Comparison of ENCODE assay signal across 14 mouse cellular contexts in genomic region chr12:36793799-36794198, GRCm38 (mm10).
DNase-seq lines count a peak whose midpoint lies in the region; ATAC-seq and TF ChIP-seq lines count a peak whose summit lies in the region.
"Had no signal": no experiment of that assay in that cellular context is flagged by ENCODE, and none has a peak within 500 bp of the region (broad histone marks: within the 10 kb centered on the region; RNA-seq: fewer than 3 reads in every experiment).

No protein-coding gene starts in this region.

- no peak for TF ChIP-seq POLR2A in brain, embryonic 14.5 days (IDR thresholded peaks at IDR 0.05; ENCODE audit: borderline replicate concordance, extremely low read depth, insufficient read depth, insufficient read length, poor library complexity, severe bottlenecking)
- no peak for TF ChIP-seq POLR2A in heart, adult 2 months (IDR thresholded peaks at IDR 0.05; ENCODE audit: insufficient read depth, low read depth, low read length)

- H3K4me1 ChIP-seq in neural tube, embryonic 12.5 days: no peaks in the 10 kb centered on the region
- H3K4me1 ChIP-seq in heart, adult 2 months (ENCODE audit: control insufficient read depth, insufficient read depth, low read length): peaks cover 2% of the 10 kb centered on the region
- H3K4me1 ChIP-seq: lung, embryonic 15.5 days had no signal

- H3K4me3 ChIP-seq in neural tube, embryonic 12.5 days: no peak overlapping the region
- H3K4me3 ChIP-seq in heart, adult 2 months: no peak overlapping the region
- H3K4me3 ChIP-seq: lung, embryonic 15.5 days had no signal

- H3K9me3 ChIP-seq in neural tube, embryonic 12.5 days: no peaks in the 10 kb centered on the region
- H3K9me3 ChIP-seq: G1E; lung, embryonic 15.5 days had no signal

- intact Hi-C loops in heart, adult 2 months (cut with DNase I): no loop called here

- peak; percentile 93 for ATAC-seq in neural tube, embryonic 12.5 days (ENCODE audit: low FRiP score, low read depth)
- ATAC-seq: inflammation-experienced regulatory T-cells, adult 6 months had no signal

- 3% methylated on average over 2 of the region's 2 CpGs for WGBS in neural tube, embryonic 12.5 days
- WGBS in heart, adult 2 months: 86% methylated on average over 2 of the region's 2 CpGs

- no peak for TF ChIP-seq CTCF in brain, embryonic 14.5 days (IDR thresholded peaks at IDR 0.05; ENCODE audit: borderline replicate concordance, extremely low read depth, insufficient read depth, insufficient read length)
- no peak for TF ChIP-seq CTCF in heart, adult 2 months (IDR thresholded peaks at IDR 0.05)

- no peaks in the 10 kb centered on the region for H3K36me3 ChIP-seq in neural tube, embryonic 12.5 days
- H3K36me3 ChIP-seq in heart, adult 2 months (ENCODE audit: control insufficient read depth, insufficient read depth, low read length): no peaks in the 10 kb centered on the region
- H3K36me3 ChIP-seq: G1E; lung, embryonic 15.5 days had no signal

- H3K4me2 ChIP-seq in neural tube, embryonic 12.5 days (replicated peaks): no peak overlapping the region
- H3K4me2 ChIP-seq: lung, embryonic 15.5 days had no signal

- no peaks in the 10 kb centered on the region for H3K79me2 ChIP-seq in heart, adult 2 months (replicated peaks; ENCODE audit: control insufficient read depth, insufficient read depth, low read length)

- H3K27ac ChIP-seq in neural tube, embryonic 12.5 days: no peak overlapping the region
- no peak overlapping the region for H3K27ac ChIP-seq in heart, adult 2 months
- H3K27ac ChIP-seq: kidney, postnatal 0 days; lung, embryonic 15.5 days had no signal

- TF ChIP-seq EP300 in heart, adult 2 months (IDR thresholded peaks at IDR 0.05; ENCODE audit: insufficient read depth, low read depth, low read length): no peak

- peaks cover 38% of the 10 kb centered on the region for H3K27me3 ChIP-seq in neural tube, embryonic 12.5 days (replicated peaks)
- no peaks in the 10 kb centered on the region for H3K27me3 ChIP-seq in heart, adult 2 months (ENCODE audit: control insufficient read depth, insufficient read depth, low read length)
- H3K27me3 ChIP-seq: lung, embryonic 15.5 days had no signal

- no peak overlapping the region for H3K9ac ChIP-seq in neural tube, embryonic 12.5 days
- no peak overlapping the region for H3K9ac ChIP-seq in heart, adult 2 months (ENCODE audit: low read depth, low read length)
- H3K9ac ChIP-seq: lung, embryonic 15.5 days had no signal

- peak; percentile 79 for DNase-seq in brain, embryonic 14.5 days (ENCODE audit: low read depth)
- peak; percentile 57 for DNase-seq in embryo, embryonic 11.5 days (ENCODE audit: low read depth, low spot score)
- DNase-seq in hindlimb bud, embryonic 11.5 days (ENCODE audit: extremely low spot score, low read depth, low spot score): peak; percentile 93
- no peak for DNase-seq in thymus, postnatal 14 days
- DNase-seq in heart, adult 2 months: no peak
- no peak for DNase-seq in MN1 (ENCODE audit: low spot score)
- DNase-seq: adrenal gland, postnatal 36 days; heart, postnatal 14 days; liver had no signal

Comparison
In these comparisons a context has a peak if more than half of its experiments do, and no peak if none do; other contexts are left out.
1. DNase-seq: peak in brain, embryonic 14.5 days (single experiment), embryo, embryonic 11.5 days (single experiment) and hindlimb bud, embryonic 11.5 days (single experiment); none in thymus, postnatal 14 days (single experiment), heart, adult 2 months (0 of 2) and MN1 (single experiment).